Mouse (Mus musculus) bone marrow, adult 2 months (tissue): ENCODE measurements around the gene Snx18.

Experiments
- CTCF ChIP-seq: fragments of 200-500 bp; IDR thresholded peaks from 2 replicates; pipeline ENCODE4 v1.5.1; 2011; ENCODE audit warnings: low read length, control low read depth; ENCODE audit not compliant: control insufficient read depth, insufficient read depth
- POLR2A ChIP-seq: fragments of 200-500 bp; IDR thresholded peaks from 2 replicates; pipeline ENCODE4 v1.6.1; 2011; ENCODE audit warnings: low read depth, mild to moderate bottlenecking, control low read depth, low read length, borderline replicate concordance; ENCODE audit not compliant: control insufficient read depth

GRCm38 (mm10) chr13:113616751-113617337, 1.5 kb downstream of the Snx18 start:
- TF ChIP-seq CTCF (no peak), POLR2A (no peak)
